Mouse (Mus musculus): Measurements from ENCODE around the gene Kalrn. TPM values are rescaled to one million over a fixed set of nuclear protein-coding genes. Genes with fewer than 3 reads are reported as not detected.

Gene Kalrn
- total RNA-seq, 1 experiment from 2014 or later: 6.8 TPM

DNA sequence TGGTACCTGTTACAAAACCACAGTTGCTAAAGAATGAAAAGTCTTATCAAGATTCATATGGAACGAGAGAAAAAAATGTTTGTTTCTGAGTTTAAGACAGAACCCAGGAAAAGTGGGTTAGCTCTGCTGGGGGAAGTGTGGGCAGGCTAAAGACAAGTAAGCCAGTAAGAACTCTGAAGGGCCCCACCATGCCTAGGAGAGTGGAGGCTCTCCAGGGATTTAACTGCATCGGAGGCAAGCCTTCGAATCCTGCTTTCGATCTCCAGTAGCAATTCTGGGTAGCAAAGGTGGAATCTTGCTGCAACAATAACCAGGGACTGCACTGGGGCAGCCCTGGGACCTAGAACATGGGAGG is 526.3 kb downstream of the Kalrn start:
- ATAC-seq (replicated peaks in 1 of 2; ENCODE audit: insufficient read depth in 1 of 2, low FRiP score in 2 of 2, low TSS enrichment in 1 of 2, low read depth in 1 of 2, poor library complexity in 2 of 2, severe bottlenecking in 2 of 2): no peak

DNA sequence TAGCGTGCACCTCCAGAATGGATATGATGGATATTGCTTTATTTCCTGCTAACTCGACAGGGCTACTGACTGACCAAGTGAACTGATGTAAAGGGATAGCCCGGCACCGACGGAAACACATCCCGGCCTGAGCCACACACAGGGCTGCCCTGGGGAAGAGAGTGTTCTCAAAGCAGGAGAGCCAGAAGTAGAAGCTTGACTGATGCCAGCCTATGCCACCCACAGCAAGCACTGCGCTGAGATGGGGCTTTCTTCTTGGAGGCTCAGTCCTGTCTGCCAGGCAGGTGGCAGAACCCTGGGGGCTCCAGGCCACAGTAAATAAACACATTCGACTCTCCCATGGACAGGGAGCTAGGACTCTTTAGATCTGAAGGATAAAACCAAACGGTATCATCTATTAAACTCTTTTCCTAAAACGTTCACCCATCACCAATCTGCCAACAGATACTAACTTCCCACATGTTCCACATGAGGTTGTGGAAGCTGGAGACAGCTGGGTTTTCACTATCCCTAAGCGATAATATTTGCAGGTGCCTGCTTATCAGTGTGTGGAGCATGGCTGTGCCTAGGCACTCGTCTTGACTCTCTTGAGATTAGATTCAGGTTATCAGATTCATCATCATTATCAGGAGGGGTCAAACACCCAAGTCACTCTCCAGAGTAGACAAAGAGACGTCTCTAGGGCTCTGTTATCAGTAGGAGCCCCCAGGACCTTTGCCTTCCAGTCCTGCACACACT is 526.9 kb downstream of the Kalrn start:
- no peak for ATAC-seq (replicated peaks in 1 of 2; ENCODE audit: insufficient read depth in 1 of 2, low FRiP score in 2 of 2, low TSS enrichment in 1 of 2, low read depth in 1 of 2, poor library complexity in 2 of 2, severe bottlenecking in 2 of 2)

DNA sequence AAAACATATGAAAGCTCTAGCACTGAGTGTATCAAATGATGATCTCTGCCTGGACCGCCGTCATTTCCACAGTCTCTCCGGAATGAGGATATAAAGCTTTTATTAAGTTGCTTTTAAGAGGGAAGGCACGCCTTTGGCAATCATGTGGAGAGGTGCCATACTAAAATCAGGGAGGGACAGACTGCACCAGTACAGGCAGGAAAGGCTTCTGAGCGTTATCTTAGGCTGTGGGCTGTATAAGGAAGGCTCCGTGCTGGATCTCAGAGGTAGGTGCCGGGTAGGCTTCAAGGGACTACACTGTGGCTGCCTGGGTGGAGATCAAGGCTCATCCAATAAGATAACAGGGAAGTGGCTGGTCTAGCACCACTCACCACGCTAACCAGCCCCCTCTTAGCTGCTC is 528.8 kb downstream of the Kalrn start:
- ATAC-seq (replicated peaks in 1 of 2; ENCODE audit: insufficient read depth in 1 of 2, low FRiP score in 2 of 2, low TSS enrichment in 1 of 2, low read depth in 1 of 2, poor library complexity in 2 of 2, severe bottlenecking in 2 of 2): 0 out of 4 replicates have a peak, but pooled peaks of 1 of the 2 experiments have one; percentile 25

DNA sequence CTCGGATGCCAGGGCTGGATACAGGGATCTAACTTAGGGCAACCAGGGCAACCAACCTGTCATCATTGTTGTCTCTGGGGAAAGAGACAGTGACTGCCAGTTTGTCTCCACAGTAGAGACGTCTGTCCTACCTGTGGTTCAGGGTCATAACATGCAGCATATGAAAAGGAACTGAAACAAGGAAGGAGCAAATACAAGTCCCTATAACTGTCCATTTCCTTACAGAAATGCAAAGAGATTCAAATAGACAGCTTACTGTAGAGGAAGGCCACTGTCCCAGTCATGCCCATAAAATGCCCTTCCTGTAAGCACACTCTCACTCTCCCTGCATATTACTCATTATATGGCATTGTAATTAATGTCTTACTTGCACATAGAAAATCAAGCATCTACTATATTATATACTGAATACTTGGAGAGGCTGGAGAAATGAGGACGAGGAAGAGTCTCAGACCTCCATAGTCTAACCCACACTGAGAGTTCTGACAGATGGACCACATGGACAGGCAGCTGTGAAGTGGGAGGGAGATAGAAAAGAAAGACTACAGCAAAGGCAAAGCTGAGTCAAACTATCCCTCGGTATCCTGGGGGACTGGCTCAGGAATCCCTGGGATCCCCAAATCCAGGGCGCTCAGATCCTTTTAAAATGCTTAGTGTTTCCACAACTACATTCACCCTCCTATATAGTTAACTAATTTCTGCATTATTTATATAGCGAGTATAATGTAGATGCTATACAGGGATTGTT is 530.1 kb downstream of the Kalrn start:
- no peak for ATAC-seq (replicated peaks in 1 of 2; ENCODE audit: insufficient read depth in 1 of 2, low FRiP score in 2 of 2, low TSS enrichment in 1 of 2, low read depth in 1 of 2, poor library complexity in 2 of 2, severe bottlenecking in 2 of 2)

- no peak for ATAC-seq (replicated peaks in 1 of 2; ENCODE audit: insufficient read depth in 1 of 2, low FRiP score in 2 of 2, low TSS enrichment in 1 of 2, low read depth in 1 of 2, poor library complexity in 2 of 2, severe bottlenecking in 2 of 2)
Observed at GRCm38 (mm10) chr16:34042586-34042985, 530.7 kb downstream of the Kalrn start.

DNA sequence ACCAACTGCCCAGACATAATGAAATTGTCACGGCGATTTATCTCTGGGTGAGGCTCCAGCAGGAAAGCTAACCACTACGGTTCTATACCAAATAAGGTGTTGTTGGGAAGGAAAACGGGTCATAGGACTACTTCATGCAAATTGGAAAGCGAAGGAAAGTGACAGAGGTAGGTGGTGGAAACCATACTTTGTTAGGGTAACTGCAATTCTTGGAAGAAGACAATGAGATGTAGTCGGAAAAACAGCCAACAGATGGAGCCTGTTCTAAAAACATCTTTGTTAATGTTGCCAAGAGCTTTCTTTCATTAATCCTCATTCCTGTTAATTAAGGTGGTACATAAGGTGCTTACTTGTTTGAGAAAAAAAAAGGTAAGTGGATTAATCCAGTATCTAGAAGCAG is 533.1 kb downstream of the Kalrn start:
- ATAC-seq (replicated peaks in 1 of 2; ENCODE audit: insufficient read depth in 1 of 2, low FRiP score in 2 of 2, low TSS enrichment in 1 of 2, low read depth in 1 of 2, poor library complexity in 2 of 2, severe bottlenecking in 2 of 2): no peak

GRCm38 (mm10) chr16:34039736-34040135 is 533.6 kb downstream of the Kalrn start:
- no peak for ATAC-seq (replicated peaks in 1 of 2; ENCODE audit: insufficient read depth in 1 of 2, low FRiP score in 2 of 2, low TSS enrichment in 1 of 2, low read depth in 1 of 2, poor library complexity in 2 of 2, severe bottlenecking in 2 of 2)

- ATAC-seq (replicated peaks in 1 of 2; ENCODE audit: insufficient read depth in 1 of 2, low FRiP score in 2 of 2, low TSS enrichment in 1 of 2, low read depth in 1 of 2, poor library complexity in 2 of 2, severe bottlenecking in 2 of 2): peak; percentile 47 to 67; a peak in 3 of 4 replicates
Observed at GRCm38 (mm10) chr16:34036327-34037047, 536.8 kb downstream of the Kalrn start.

DNA sequence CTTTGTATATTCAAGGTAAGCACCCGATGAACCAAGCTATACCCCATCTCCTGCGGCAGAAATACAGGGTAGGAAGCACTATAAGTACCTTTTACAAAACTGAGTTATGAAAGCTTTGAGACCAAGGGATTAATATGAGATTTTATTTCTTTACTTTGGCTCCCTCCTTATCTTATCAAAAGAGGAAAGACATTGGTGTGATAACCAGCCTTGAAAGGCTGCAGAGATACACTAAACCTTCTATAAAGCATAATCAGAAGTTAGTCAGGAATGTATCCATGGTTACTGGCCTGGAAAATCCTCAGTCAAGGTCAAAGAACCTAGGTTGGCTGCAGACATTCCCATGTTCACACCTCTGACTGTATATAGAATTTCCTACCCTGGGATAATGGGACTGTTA is 537.6 kb downstream of the Kalrn start:
- no peak for ATAC-seq (replicated peaks in 1 of 2; ENCODE audit: insufficient read depth in 1 of 2, low FRiP score in 2 of 2, low TSS enrichment in 1 of 2, low read depth in 1 of 2, poor library complexity in 2 of 2, severe bottlenecking in 2 of 2)

- no peak for ATAC-seq (replicated peaks in 1 of 2; ENCODE audit: insufficient read depth in 1 of 2, low FRiP score in 2 of 2, low TSS enrichment in 1 of 2, low read depth in 1 of 2, poor library complexity in 2 of 2, severe bottlenecking in 2 of 2)
Observed at GRCm38 (mm10) chr16:34034267-34034666, 539.1 kb downstream of the Kalrn start.

DNA sequence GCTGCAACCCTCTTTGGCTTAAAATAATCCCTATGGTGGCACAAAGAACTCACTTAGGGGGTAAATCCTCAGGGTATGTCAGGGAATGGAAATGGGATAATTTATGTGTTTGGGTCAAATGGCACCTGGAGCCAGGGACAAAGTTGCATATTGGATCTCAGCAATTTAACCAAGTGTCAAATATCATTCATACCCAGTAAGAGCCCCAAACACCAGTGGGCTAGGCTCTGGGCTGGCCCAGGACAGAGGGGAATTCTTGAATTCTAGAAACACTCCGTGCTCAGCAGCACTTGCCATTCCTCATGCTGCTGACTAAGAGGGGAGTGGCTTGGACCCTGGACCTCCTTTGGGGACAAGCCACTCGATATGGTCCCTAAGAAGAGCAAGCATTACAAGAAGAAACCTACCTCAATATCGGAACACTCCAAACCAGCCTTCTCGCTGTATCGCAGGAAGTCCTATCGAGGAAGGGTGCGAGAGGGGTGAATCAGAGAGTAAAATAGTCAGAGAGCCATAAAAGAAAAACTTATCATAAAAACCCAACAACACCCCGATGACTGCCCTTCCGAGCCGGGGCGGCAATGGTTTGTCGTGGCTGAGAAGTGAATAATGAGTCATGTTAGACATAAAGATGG is 541.2 kb downstream of the Kalrn start:
- no peak for ATAC-seq (replicated peaks in 1 of 2; ENCODE audit: insufficient read depth in 1 of 2, low FRiP score in 2 of 2, low TSS enrichment in 1 of 2, low read depth in 1 of 2, poor library complexity in 2 of 2, severe bottlenecking in 2 of 2)

- ATAC-seq (replicated peaks in 1 of 2; ENCODE audit: insufficient read depth in 1 of 2, low FRiP score in 2 of 2, low TSS enrichment in 1 of 2, low read depth in 1 of 2, poor library complexity in 2 of 2, severe bottlenecking in 2 of 2): peak in 1 of 2 experiments; percentile 39; a peak in 1 of 4 replicates
Observed at GRCm38 (mm10) chr16:34031565-34031964, 541.8 kb downstream of the Kalrn start.

GRCm38 (mm10) chr16:34030379-34030778 is 543.0 kb downstream of the Kalrn start:
- ATAC-seq (replicated peaks in 1 of 2; ENCODE audit: insufficient read depth in 1 of 2, low FRiP score in 2 of 2, low TSS enrichment in 1 of 2, low read depth in 1 of 2, poor library complexity in 2 of 2, severe bottlenecking in 2 of 2): no peak

GRCm38 (mm10) chr16:34029790-34030189 is 543.5 kb downstream of the Kalrn start:
- ATAC-seq (replicated peaks in 1 of 2; ENCODE audit: insufficient read depth in 1 of 2, low FRiP score in 2 of 2, low TSS enrichment in 1 of 2, low read depth in 1 of 2, poor library complexity in 2 of 2, severe bottlenecking in 2 of 2): no peak

DNA sequence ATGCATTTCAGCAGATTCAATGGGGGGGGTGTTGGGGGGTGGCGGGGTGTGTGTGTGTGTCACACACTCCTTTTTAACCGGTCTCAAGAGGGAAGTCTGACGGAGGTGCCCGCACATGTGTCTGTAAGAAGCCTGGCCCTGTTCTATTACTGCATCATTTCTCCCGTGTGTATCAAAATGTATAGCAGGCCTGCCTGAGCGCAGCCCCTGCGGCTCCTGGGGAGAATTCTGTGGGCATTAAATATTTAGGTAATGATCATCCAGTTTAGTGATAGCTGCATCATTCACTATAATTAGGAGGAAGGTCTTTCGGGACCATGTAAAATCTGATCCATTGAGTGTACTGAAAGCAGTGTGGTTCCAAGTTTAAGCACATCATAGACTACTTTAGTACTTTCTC is 556.1 kb downstream of the Kalrn start:
- no peak for ATAC-seq (replicated peaks in 1 of 2; ENCODE audit: insufficient read depth in 1 of 2, low FRiP score in 2 of 2, low TSS enrichment in 1 of 2, low read depth in 1 of 2, poor library complexity in 2 of 2, severe bottlenecking in 2 of 2)

- no peak for ATAC-seq (replicated peaks in 1 of 2; ENCODE audit: insufficient read depth in 1 of 2, low FRiP score in 2 of 2, low TSS enrichment in 1 of 2, low read depth in 1 of 2, poor library complexity in 2 of 2, severe bottlenecking in 2 of 2)
Observed at GRCm38 (mm10) chr16:34011991-34012845, 561.1 kb downstream of the Kalrn start.

GRCm38 (mm10) chr16:34009567-34009966 is 563.8 kb downstream of the Kalrn start:
- ATAC-seq (replicated peaks in 1 of 2; ENCODE audit: insufficient read depth in 1 of 2, low FRiP score in 2 of 2, low TSS enrichment in 1 of 2, low read depth in 1 of 2, poor library complexity in 2 of 2, severe bottlenecking in 2 of 2): no peak

Data from hematopoietic stem cell, adult 5-6 weeks (primary cell).